Mouse (Mus musculus) c-Kit-positive CD71-negative TER-119-negative erythroid progenitor cells, embryonic 14.5 days (primary cell): Measurements from ENCODE around the gene Baz1a.

ENCODE experiments used
- DNase-seq: peaks from one replicate; pipeline ENCODE4 v3.0.0-alpha.2; 2013; ENCODE audit warnings: low read depth

Gene Baz1a

GRCm38 (mm10) chr12:54859531-54859930 is 154.6 kb downstream of the Baz1a start:
- DNase-seq = no peak

GRCm38 (mm10) chr12:54850551-54850950 is 163.6 kb downstream of the Baz1a start:
- no peak for DNase-seq

- DNase-seq = no peak
Measured at GRCm38 (mm10) chr12:54844415-54844814, 169.7 kb downstream of the Baz1a start.
